Mouse (Mus musculus) liver, embryonic 11.5 days (tissue): ENCODE results near the gene Ptprb. TPM values are rescaled to one million over a fixed set of nuclear protein-coding genes. Genes with fewer than 3 reads are reported as not detected.

Source experiments
- ATAC-seq: fragments of 200-750 bp; cut with Nextera tagmentation; replicated peaks from 2 replicates; pipeline ENCODE4 v1.8.0; 2017; ENCODE audit warnings: moderate number of reproducible peaks, mild to moderate bottlenecking, moderate TSS enrichment, moderate library complexity; ENCODE audit not compliant: low FRiP score
- DNase-seq: peaks from one replicate; pipeline ENCODE4 v3.0.0-alpha.2; 2017; ENCODE audit warnings: low spot score
- H3K27ac ChIP-seq: fragments of 300-500 bp; sonication (generic); 2 replicates; pipeline ENCODE4 v1.5.1; 2014; ENCODE audit warnings: mild to moderate bottlenecking, low read depth, low read length, control low read depth
- H3K27me3 ChIP-seq: fragments of 300-500 bp; sonication (generic); replicated peaks from 2 replicates; pipeline ENCODE4 v1.6.1; 2014; ENCODE audit warnings: low read length, mixed read lengths; ENCODE audit not compliant: control insufficient read depth, insufficient read depth
- H3K36me3 ChIP-seq: fragments of 300-500 bp; sonication (generic); 2 replicates; pipeline ENCODE4 v1.6.1; 2014; ENCODE audit warnings: mild to moderate bottlenecking, low read length, moderate library complexity, mixed read lengths; ENCODE audit not compliant: control insufficient read depth, insufficient read depth
- H3K4me1 ChIP-seq: fragments of 300-500 bp; sonication (generic); replicated peaks from 2 replicates; pipeline ENCODE4 v1.6.1; 2014; ENCODE audit warnings: low read length, mixed read lengths; ENCODE audit not compliant: control insufficient read depth, insufficient read depth
- H3K4me2 ChIP-seq: fragments of 300-500 bp; sonication (generic); 2 replicates; pipeline ENCODE4 v1.6.1; 2014; ENCODE audit warnings: mild to moderate bottlenecking, control low read depth, moderate library complexity
- H3K4me3 ChIP-seq: fragments of 300-500 bp; sonication (generic); 2 replicates; pipeline ENCODE4 v1.5.1; 2014; ENCODE audit warnings: low read depth, low read length, control low read depth
- H3K9ac ChIP-seq: fragments of 300-500 bp; sonication (generic); 2 replicates; pipeline ENCODE4 v1.6.1; 2014; ENCODE audit warnings: low read depth, low read length, control low read depth
- H3K9me3 ChIP-seq: fragments of 300-500 bp; sonication (generic); 2 replicates; pipeline ENCODE4 v1.6.1; 2016; ENCODE audit warnings: low read length, inconsistent platforms, mixed read lengths; ENCODE audit not compliant: control insufficient read depth
- WGBS: fragments of 180-500 bp; shearing (Covaris S2); extraction: QIAGEN DNeasy Blood & Tissue Kit; methylation state at CpG from one replicate; pipeline ENCODE4 v1.1.7; 2014; 5-methylcytosine and 5-hydroxymethylcytosine counted together
- polyA plus RNA-seq: library from polyadenylated mRNA; unstranded; fragments of >200 nt; fragmentation: Nextera tagmentation; extraction: Ambion mirVana; gene quantifications from 2 replicates; pipeline ENCODE4 v1.2.1, GENCODE M21; 2014

Gene Ptprb
- 2.2 and 2.7 TPM in 2 replicates for polyA plus RNA-seq

DNA sequence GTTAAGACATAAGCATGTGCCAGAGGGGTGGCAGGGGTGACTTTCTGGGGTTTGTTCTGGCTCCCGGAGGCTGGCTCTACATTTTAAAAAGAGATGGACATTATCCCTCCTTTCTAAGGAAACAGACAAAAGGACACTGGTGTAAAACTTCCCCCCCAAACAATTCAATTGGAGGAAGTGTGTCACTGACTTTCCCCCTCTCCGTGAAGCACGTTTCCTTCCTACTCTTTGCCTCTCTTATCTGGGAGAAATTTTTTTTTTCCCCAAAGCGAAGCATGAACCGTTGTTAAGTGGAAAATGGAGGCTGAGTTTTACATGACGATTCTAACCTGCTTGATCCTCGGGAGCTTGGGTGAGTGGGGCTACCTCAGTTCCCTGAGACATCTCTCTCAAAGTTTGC lies at the start of gene Ptprb:
Gene Ptprb (plus strand): TSS at position 244 of the 400 bp plus-strand sequence.
- ATAC-seq (no peak), DNase-seq (no peak)
- Histone ChIP-seq H3K36me3 (no peaks in the 10 kb centered on the region), H3K4me1 (0 out of 2 replicates have a peak, but pooled peaks cover 2% of the 10 kb centered on the region), H3K9ac (no peak within 1 kb of the TSS), H3K27ac (no peak within 1 kb of the TSS), H3K4me3 (0 out of 2 replicates have a peak within 1 kb of the TSS, but pooled peaks have one; percentile 21), H3K9me3 (no peaks in the 10 kb centered on the region), H3K27me3 (no peaks in the 10 kb centered on the region), H3K4me2 (peak within 1 kb of the TSS; percentile 33)
- WGBS: 41% methylated on average over 7 of the region's 7 CpGs

DNA sequence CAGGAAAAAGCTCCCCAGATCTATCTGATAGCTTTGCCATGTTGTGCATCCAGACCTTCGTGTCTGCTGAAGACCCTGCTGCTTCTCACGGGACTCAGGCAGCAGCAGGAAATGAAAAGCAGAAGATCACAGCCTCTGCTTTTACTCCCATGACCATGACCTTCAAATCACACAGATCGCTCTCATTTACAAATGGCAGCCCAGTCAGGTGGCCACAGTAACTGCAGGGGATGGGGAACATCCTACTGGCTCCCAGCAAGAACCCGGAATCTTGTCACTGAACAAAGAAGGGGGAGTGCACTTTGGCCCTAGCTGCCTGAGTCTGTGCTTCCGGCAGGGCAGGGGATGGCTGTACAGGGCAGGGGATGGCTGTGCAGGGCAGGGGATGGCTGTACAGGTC lies 40.0 kb upstream of the Ptprb start:
- no peak overlapping the region for H3K4me3 ChIP-seq
- H3K9ac ChIP-seq: no peak overlapping the region
- H3K9me3 ChIP-seq: no peaks in the 10 kb centered on the region
- no peak for ATAC-seq
- no peak overlapping the region for H3K4me2 ChIP-seq
- H3K27me3 ChIP-seq: no peaks in the 10 kb centered on the region
- DNase-seq: no peak
- no peaks in the 10 kb centered on the region for H3K36me3 ChIP-seq
- 47% methylated on average over 5 of the region's 5 CpGs for WGBS
- H3K4me1 ChIP-seq: no peaks in the 10 kb centered on the region
- no peak overlapping the region for H3K27ac ChIP-seq

DNA sequence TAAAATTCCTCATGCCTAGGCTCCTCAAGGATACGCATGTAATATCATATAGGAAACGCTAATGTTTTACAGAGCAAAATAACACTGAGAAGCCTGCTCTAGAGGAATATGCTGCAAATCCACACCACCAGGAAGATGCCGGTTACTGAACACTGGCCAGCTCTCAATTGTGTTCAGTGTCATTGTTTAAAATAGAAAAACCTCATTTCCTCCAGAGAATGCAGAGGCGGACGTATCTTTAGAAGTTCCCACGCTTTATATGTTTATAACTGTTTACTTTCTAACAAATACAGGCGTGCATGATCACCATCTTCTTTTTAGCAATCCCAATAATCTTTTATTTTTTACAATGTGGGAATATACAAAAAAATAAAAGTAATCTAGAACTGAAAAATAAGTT lies 33.1 kb upstream of the Ptprb start:
- H3K27ac ChIP-seq: no peak overlapping the region
- ATAC-seq (no peak), DNase-seq (no peak)
- H3K4me1 ChIP-seq: no peaks in the 10 kb centered on the region
- 63% methylated on average over 7 of the region's 7 CpGs for WGBS
- H3K4me2 ChIP-seq: no peak overlapping the region
- no peaks in the 10 kb centered on the region for H3K36me3 ChIP-seq
- H3K9me3 ChIP-seq: no peaks in the 10 kb centered on the region
- H3K4me3 ChIP-seq: no peak overlapping the region
- no peak overlapping the region for H3K9ac ChIP-seq
- H3K27me3 ChIP-seq: no peaks in the 10 kb centered on the region

DNA sequence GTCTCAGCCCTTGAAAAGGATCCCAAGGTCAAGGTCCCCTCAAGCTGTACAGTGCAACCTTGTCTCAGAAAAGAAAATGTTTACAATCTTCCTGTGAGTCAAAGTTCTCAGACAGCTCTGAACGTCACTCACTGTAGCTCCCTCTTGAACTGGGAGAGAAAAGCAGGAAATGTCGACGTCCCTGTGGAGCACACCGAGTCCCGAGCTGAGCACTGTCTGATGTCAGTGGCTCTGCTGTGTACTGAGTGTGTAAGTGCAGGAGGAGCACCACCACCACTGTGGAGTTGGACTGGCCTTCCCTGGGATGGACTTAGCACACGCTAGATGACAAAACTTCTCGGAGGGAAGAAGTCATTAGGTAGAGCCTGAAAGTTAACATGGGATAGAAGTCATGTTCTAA lies 31.9 kb upstream of the Ptprb start:
- H3K9me3 ChIP-seq: no peaks in the 10 kb centered on the region
- ATAC-seq: 0 out of 2 replicates have a peak, but pooled peaks have one; percentile 60
- H3K4me3 ChIP-seq: no peak overlapping the region
- no peaks in the 10 kb centered on the region for H3K4me1 ChIP-seq
- no peak for DNase-seq
- 43% methylated on average over 7 of the region's 7 CpGs for WGBS
- no peak overlapping the region for H3K4me2 ChIP-seq
- H3K27ac ChIP-seq: no peak overlapping the region
- no peak overlapping the region for H3K9ac ChIP-seq
- no peaks in the 10 kb centered on the region for H3K27me3 ChIP-seq
- no peaks in the 10 kb centered on the region for H3K36me3 ChIP-seq

DNA sequence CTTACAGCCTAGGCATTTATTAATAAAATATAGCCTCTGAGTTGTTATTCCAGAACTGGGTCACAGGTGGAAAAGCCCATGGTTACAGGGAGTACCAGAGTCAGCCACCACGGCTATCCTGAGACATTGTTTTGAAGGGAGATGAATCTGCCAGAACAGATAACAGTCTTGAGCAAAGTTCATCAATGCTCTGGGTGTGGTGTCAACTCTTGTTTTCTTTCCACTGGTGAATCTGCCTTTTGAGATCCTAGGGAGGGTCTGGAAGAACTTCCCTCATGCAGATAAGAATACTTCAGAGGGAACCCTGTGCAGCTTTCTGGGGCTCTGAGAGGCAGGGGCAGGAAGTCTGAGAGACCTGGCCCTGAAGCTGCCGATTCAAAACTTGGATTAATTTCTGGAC lies 29.7 kb upstream of the Ptprb start:
- no peaks in the 10 kb centered on the region for H3K9me3 ChIP-seq

DNA sequence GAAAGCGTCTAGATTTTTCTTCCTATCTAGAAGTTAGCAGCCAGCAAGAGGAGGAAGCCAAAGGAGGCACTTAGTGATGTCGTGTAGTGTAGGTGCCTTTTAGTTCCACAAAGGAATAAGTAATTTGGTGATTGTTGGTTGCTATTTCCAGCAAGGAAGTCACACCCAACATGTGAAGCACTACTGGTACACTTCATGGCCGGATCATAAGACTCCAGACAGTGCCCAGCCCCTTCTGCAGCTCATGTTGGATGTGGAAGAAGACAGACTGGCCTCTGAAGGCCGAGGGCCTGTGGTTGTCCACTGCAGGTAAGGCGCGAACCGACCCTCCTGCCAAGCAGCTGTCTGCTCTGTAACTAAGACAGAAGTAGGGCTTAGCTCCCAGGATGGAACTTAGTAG lies 22.7 kb upstream of the Ptprb start:
- Histone ChIP-seq H3K9ac (no peak overlapping the region), H3K27ac (no peak overlapping the region), H3K4me2 (no peak overlapping the region), H3K36me3 (no peaks in the 10 kb centered on the region), H3K4me1 (peaks cover 5% of the 10 kb centered on the region), H3K9me3 (no peaks in the 10 kb centered on the region), H3K4me3 (no peak overlapping the region), H3K27me3 (no peaks in the 10 kb centered on the region)
- ATAC-seq (no peak), DNase-seq (no peak)
- 86% methylated on average over 7 of the region's 7 CpGs for WGBS

More for the DNA sequence above, 29.7 kb upstream of the Ptprb start:
- no peak overlapping the region for H3K9ac ChIP-seq
- WGBS: 43% methylated on average over 2 of the region's 2 CpGs
- H3K4me1 ChIP-seq: no peaks in the 10 kb centered on the region
- no peak overlapping the region for H3K27ac ChIP-seq
- H3K4me2 ChIP-seq: no peak overlapping the region
- H3K36me3 ChIP-seq: no peaks in the 10 kb centered on the region
- DNase-seq (no peak), ATAC-seq (peak; percentile 67)
- H3K4me3 ChIP-seq: no peak overlapping the region
- no peaks in the 10 kb centered on the region for H3K27me3 ChIP-seq

DNA sequence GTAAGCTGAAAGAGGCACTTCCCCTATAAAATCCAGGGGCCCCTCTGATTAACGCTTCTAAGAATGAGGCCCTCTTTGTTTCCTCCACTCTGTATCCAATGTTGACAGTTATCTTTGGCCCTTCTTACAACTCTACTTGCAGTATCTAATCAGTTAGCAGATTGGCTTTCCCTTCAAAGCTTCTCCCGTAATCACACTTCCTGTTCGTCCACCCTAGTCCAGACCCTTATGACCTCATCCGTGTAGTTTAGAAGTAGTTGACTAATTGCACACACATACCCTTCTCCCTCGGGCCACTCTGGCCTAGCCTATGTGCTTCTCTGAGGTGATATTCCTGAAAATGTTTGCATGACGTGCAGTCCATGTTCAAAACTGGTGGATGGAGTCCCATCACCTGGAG lies 21.4 kb upstream of the Ptprb start:
- Histone ChIP-seq H3K27ac (no peak overlapping the region), H3K4me1 (peaks cover 5% of the 10 kb centered on the region), H3K4me3 (no peak overlapping the region), H3K36me3 (no peaks in the 10 kb centered on the region), H3K9ac (no peak overlapping the region), H3K4me2 (no peak overlapping the region), H3K27me3 (no peaks in the 10 kb centered on the region), H3K9me3 (no peaks in the 10 kb centered on the region)
- DNase-seq (no peak), ATAC-seq (peak; percentile 57)
- WGBS: 25% methylated on average over 6 of the region's 6 CpGs

DNA sequence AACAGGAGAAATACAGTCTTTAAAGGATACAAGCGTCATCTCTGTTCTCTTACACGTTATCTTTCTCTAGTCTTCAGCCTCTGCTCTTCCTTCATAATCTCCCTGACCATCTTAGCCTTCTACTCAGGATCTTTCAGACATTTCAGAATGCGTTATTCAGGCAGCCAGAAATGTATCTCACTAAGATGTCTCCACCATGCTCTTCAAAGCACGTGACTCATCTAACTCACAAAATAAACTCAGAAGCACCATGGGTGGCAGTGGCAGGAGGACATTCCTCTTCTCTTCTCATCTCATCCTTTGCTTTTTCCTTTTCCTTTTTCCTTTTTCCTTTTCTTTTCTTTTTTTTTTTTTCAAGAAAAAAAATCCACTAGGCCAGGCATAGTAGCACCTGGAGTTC lies 16.0 kb upstream of the Ptprb start:
- Histone ChIP-seq H3K27ac (no peak overlapping the region), H3K4me2 (no peak overlapping the region), H3K9ac (no peak overlapping the region), H3K4me3 (no peak overlapping the region), H3K27me3 (no peaks in the 10 kb centered on the region), H3K4me1 (peaks cover 2% of the 10 kb centered on the region), H3K36me3 (no peaks in the 10 kb centered on the region), H3K9me3 (no peaks in the 10 kb centered on the region)
- WGBS: 63% methylated on average over 4 of the region's 4 CpGs
- no peak for ATAC-seq
- DNase-seq: no peak

DNA sequence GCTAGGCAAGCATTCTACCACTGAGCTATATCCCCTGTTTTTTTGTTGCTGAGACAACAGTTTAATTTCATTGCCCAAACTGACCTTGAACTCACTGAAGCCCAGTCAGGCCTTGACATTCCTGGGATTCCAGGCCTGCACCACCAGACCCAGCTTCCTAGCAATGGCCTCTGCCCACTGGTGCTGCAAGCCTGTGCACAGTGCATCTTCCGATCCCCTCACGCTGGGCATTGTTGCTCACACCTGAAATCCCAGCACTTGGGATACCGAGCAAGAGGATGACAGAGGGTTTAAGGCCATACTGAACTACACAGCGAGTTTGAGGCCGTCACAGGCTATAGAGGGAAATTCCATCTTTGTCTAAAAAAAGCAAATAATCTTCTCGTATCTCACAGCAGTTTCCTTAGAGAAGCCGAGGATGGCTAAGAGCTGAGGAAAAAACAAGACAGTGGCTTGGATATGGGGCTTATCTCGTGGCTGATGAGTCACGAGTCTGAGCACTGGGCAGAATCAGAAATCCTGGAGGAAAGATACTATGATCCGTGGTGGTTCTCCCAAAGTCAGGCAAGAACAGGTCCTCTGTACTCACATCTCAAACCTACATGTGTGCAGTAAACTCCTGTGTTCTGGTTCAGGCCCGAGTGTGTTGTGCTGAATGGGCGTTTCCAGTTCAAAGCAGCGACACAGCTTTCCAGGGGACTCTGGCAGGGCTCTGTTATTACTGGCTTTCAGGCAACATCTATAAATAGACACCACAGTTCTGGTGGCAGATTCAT lies 14.5 kb upstream of the Ptprb start:
- H3K27ac ChIP-seq: peak overlapping the region; percentile 20; the same call in 1 of the 2 replicates
- ATAC-seq: 0 out of 2 replicates have a peak, but pooled peaks have one; percentile 32
- no peak overlapping the region for H3K4me2 ChIP-seq

More for the DNA sequence above, 14.5 kb upstream of the Ptprb start:
- H3K9ac ChIP-seq: no peak overlapping the region
- H3K4me1 ChIP-seq: peaks cover 2% of the 10 kb centered on the region; the same call in 1 of the 2 replicates
- H3K4me3 ChIP-seq: no peak overlapping the region
- H3K36me3 ChIP-seq: no peaks in the 10 kb centered on the region
- H3K27me3 ChIP-seq: no peaks in the 10 kb centered on the region
- WGBS: 38% methylated on average over 13 of the region's 13 CpGs
- H3K9me3 ChIP-seq: no peaks in the 10 kb centered on the region
- no peak for DNase-seq
